Mouse (Mus musculus): ENCODE measurements around the gene Sec14l1. TPM values are rescaled to one million over a fixed set of nuclear protein-coding genes. Genes with fewer than 3 reads are reported as not detected.

The Sec14l1 gene
- polyA plus RNA-seq, 1 experiment = 65.1 TPM

GRCm38 (mm10) chr11:117109179-117109954 lies 5.6 kb upstream of the Sec14l1 start:
- DNase-seq (ENCODE audit: low spot score) = no peak

- no peak for DNase-seq (ENCODE audit: low spot score)
Observed at GRCm38 (mm10) chr11:117111967-117112648, 2.9 kb upstream of the Sec14l1 start.

GRCm38 (mm10) chr11:117112649-117113051 lies 2.3 kb upstream of the Sec14l1 start:
- no peak for DNase-seq (ENCODE audit: low spot score)

GRCm38 (mm10) chr11:117113377-117113776 lies 1.6 kb upstream of the Sec14l1 start:
- DNase-seq (ENCODE audit: low spot score) = no peak

GRCm38 (mm10) chr11:117114231-117114591 lies 757 bp upstream of the Sec14l1 start:
- DNase-seq (ENCODE audit: low spot score) = no peak

GRCm38 (mm10) chr11:117115346-117116219 lies 615 bp downstream of the Sec14l1 start:
- no peak for DNase-seq (ENCODE audit: low spot score)

- no peak for DNase-seq (ENCODE audit: low spot score)
Observed at GRCm38 (mm10) chr11:117116350-117117303, 1.7 kb downstream of the Sec14l1 start.

- no peak for DNase-seq (ENCODE audit: low spot score)
Observed at GRCm38 (mm10) chr11:117117321-117117720, 2.4 kb downstream of the Sec14l1 start.

GRCm38 (mm10) chr11:117117791-117118190 lies 2.8 kb downstream of the Sec14l1 start:
- no peak for DNase-seq (ENCODE audit: low spot score)

- DNase-seq (ENCODE audit: low spot score) = no peak
Observed at GRCm38 (mm10) chr11:117118248-117118647, 3.3 kb downstream of the Sec14l1 start.

GRCm38 (mm10) chr11:117118721-117119321 lies 3.9 kb downstream of the Sec14l1 start:
- DNase-seq (ENCODE audit: low spot score) = no peak

- DNase-seq (ENCODE audit: low spot score) = no peak
Observed at GRCm38 (mm10) chr11:117119723-117120122, 4.8 kb downstream of the Sec14l1 start.

- DNase-seq (ENCODE audit: low spot score) = no peak
Observed at GRCm38 (mm10) chr11:117120285-117121163, 5.6 kb downstream of the Sec14l1 start.

GRCm38 (mm10) chr11:117121164-117121535 lies 6.2 kb downstream of the Sec14l1 start:
- no peak for DNase-seq (ENCODE audit: low spot score)

GRCm38 (mm10) chr11:117121954-117122353 lies 7.0 kb downstream of the Sec14l1 start:
- DNase-seq (ENCODE audit: low spot score) = no peak

GRCm38 (mm10) chr11:117123418-117124085 lies 8.6 kb downstream of the Sec14l1 start:
- DNase-seq (ENCODE audit: low spot score) = no peak

GRCm38 (mm10) chr11:117124539-117124938 lies 9.6 kb downstream of the Sec14l1 start:
- no peak for DNase-seq (ENCODE audit: low spot score)

GRCm38 (mm10) chr11:117127250-117127837 lies 12.4 kb downstream of the Sec14l1 start:
- DNase-seq (ENCODE audit: low spot score) = no peak
